Mouse (Mus musculus) ovary, postnatal 14 days (tissue): ENCODE data around the gene Vmn1r201.

Experiments used
- DNase-seq: peaks from one replicate; pipeline ENCODE4 v3.0.0; 2022; ENCODE audit warnings: low spot score

Vmn1r201 gene

DNA sequence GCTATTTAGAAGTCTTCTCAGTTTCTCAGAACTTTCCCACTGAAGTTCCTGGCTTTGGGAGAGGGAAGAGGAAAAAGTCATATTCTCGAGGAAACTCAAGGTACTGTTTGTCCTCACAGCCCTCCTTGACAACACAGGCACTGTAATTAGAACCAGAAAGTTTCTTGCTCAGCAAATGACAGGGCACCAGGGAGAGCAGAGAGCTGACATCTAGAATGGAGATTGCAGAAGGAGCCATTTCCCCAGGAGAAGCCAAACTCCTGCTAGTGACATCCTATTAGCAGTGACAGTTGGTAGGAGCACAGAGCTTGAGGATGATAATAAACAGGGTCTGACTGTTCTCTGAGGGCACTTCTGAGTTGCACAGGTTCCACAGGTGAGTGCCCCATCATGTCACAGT is at the start of gene Vmn1r201:
Gene Vmn1r201 (plus strand): TSS at position 301 of the 400 bp plus-strand sequence.
- no peak for DNase-seq

DNA sequence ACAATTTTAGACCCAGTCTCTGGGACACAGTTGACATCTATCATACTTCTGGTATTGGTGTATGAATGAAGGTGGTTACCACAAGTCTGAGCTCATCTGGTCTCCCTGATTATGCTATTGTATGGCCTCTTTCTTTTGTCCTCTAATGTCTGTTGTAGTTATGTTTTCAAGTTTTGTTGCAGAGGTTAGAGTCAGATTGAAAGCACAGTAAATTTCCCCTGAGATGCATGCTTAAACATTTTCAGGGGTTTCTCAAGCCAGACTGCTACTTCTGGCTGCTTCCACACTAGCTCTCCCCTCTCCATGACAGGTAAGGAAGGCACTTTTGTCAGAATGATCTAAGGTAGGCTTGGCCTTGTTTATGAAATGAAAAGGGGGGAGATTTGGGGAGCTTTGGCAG is 16.6 kb upstream of the Vmn1r201 start:
- DNase-seq, result no peak

DNA sequence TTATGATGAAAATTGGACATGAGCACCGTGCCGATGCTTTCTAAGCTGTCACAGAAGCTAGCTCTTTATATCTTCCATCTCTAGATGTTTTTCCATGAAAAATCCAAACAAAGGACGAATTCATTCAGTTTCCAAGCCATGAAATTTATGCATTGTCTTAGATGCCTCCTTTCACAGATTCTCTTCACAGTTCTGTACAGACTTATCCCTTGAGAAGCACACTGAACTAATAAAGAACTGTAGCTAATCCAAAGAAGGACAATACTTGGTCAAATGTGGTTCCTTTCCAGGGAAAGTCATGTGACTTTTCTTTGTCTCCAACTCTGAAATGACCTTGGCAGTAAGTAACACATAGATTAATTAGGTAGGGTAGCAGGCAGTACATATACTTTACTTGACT is 30.7 kb downstream of the Vmn1r201 start:
- no peak for DNase-seq

DNA sequence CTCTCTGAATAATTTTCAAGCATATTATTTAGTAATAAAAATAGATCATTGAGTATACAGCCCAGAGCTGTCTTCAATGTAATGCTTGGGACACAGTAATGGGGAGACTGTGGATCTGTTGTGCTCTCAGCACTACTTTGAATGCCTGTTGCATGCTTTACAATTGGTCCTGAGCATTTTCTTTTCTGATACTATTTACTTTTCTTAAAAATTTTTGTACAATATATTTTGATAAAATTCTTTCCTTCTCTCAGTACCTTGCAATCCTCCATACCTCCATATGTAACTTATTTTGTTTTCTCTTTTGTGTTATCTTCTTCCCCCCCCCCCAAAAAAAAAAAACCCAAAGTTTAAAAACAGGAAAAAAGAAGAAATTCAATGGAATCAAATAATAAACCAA is 33.6 kb downstream of the Vmn1r201 start, which contains the start of gene Vmn1r202:
Gene Vmn1r202 (minus strand): TSS at position 101 of the 400 bp plus-strand sequence.
- no peak for DNase-seq

DNA sequence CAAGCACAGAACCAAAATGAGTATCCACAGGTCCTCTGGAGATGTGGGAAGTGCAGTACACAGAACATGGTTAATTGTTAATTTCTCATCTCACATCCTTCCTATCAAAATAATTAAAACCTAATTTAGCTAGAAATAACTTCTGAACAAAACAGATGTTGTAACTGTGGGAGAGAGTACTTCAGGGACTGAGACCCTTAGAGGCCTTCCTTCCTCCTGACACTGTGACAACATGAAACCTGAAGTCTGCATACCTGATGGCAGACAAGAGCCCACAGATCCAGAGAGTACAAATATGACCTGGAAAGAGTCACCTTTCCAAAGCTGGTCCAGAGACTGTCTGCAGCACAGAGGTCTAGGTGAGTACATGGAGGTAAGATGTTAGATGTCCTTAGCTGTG is 46.1 kb downstream of the Vmn1r201 start, which contains the start of gene Vmn1r203:
Gene Vmn1r203 (plus strand): TSS at position 301 of the 400 bp plus-strand sequence.
- no peak for DNase-seq
